Mouse (Mus musculus) stomach, postnatal 0 days (tissue): ENCODE data around the gene Gm19345. TPM values are rescaled to one million over a fixed set of nuclear protein-coding genes. Genes with fewer than 3 reads are reported as not detected.
A peak's percentile ranks its signal among the peaks of the same experiment; 100 is the strongest.

Experiments
- ATAC-seq: fragments of 200-750 bp; cut with Nextera tagmentation; 2 replicates; pipeline ENCODE4 v1.8.0; 2017; ENCODE audit not compliant: low FRiP score, low TSS enrichment
- DNase-seq: peaks from one replicate; pipeline ENCODE4 v3.0.0-alpha.2; 2016; ENCODE audit warnings: low spot score
- H3K27ac ChIP-seq: fragments of 300-500 bp; sonication (generic); replicated peaks from 2 replicates; pipeline ENCODE4 v1.5.1; 2014; ENCODE audit warnings: mild to moderate bottlenecking, control low read depth
- H3K27me3 ChIP-seq: fragments of 300-500 bp; sonication (generic); 2 replicates; pipeline ENCODE4 v1.6.1; 2014; ENCODE audit warnings: low read length; ENCODE audit not compliant: control insufficient read depth, insufficient read depth
- H3K36me3 ChIP-seq: fragments of 300-500 bp; sonication (generic); 2 replicates; pipeline ENCODE4 v1.6.1; 2014; ENCODE audit warnings: low read length, mixed read lengths; ENCODE audit not compliant: control insufficient read depth, insufficient read depth
- H3K4me1 ChIP-seq: fragments of 300-500 bp; sonication (generic); replicated peaks from 2 replicates; pipeline ENCODE4 v1.6.1; 2014; ENCODE audit warnings: antibody characterized with exemption; ENCODE audit not compliant: control insufficient read depth, insufficient read depth
- H3K4me2 ChIP-seq: fragments of 300-500 bp; sonication (generic); replicated peaks from 2 replicates; pipeline ENCODE4 v1.6.1; 2014; ENCODE audit warnings: low read depth, mild to moderate bottlenecking, control low read depth, moderate library complexity
- H3K4me3 ChIP-seq: fragments of 300-500 bp; sonication (generic); 2 replicates; pipeline ENCODE4 v1.5.1; 2014; ENCODE audit warnings: low read depth, low read length, control low read depth
- H3K9ac ChIP-seq: fragments of 300-500 bp; sonication (generic); 2 replicates; pipeline ENCODE4 v1.6.1; 2014; ENCODE audit warnings: mild to moderate bottlenecking, low read length, control low read depth, mixed read lengths
- H3K9me3 ChIP-seq: fragments of 300-500 bp; sonication (generic); 2 replicates; pipeline ENCODE4 v1.6.1; 2016; ENCODE audit warnings: low read length; ENCODE audit not compliant: control insufficient read depth
- CTCF ChIP-seq: IDR thresholded peaks from 2 replicates; pipeline ENCODE4 v1.5.1; 2016; ENCODE audit warnings: antibody characterized with exemption, low read depth, mild to moderate bottlenecking, moderate library complexity
- EP300 ChIP-seq: optimal IDR thresholded peaks from 2 replicates; pipeline ENCODE3; 2016; ENCODE audit warnings: antibody characterized with exemption
- WGBS: fragments of 180-500 bp; shearing (Covaris S2); extraction: QIAGEN DNeasy Blood & Tissue Kit; methylation state at CpG from one replicate; pipeline ENCODE4 v1.1.7; 2014; 5-methylcytosine and 5-hydroxymethylcytosine counted together
- polyA plus RNA-seq: library from polyadenylated mRNA; unstranded; fragments of >200 nt; fragmentation: Nextera tagmentation; extraction: Ambion mirVana; gene quantifications from 2 replicates; pipeline ENCODE4 v1.2.1, GENCODE M21; 2015

Gm19345 gene
- polyA plus RNA-seq, 1 experiment from 2014 or later: 0.41 TPM

GRCm38 (mm10) chr7:19831837-19832236, 20.0 kb upstream of the Gm19345 start:
- no peaks in the 10 kb centered on the region for H3K36me3 ChIP-seq
- H3K27me3 ChIP-seq: no peaks in the 10 kb centered on the region
- ATAC-seq (peak; percentile 84), DNase-seq (peak; percentile 75)
- peak overlapping the region; percentile 63; the same call in 1 of the 2 replicates for H3K27ac ChIP-seq
- H3K4me3 ChIP-seq: no peak overlapping the region
- no peak overlapping the region for H3K9ac ChIP-seq
- no peaks in the 10 kb centered on the region for H3K9me3 ChIP-seq
- H3K4me2 ChIP-seq: no peak overlapping the region
- H3K4me1 ChIP-seq: peaks cover 8% of the 10 kb centered on the region
- WGBS: 24% methylated on average over 9 of the region's 9 CpGs
- TF ChIP-seq EP300: no peak
- TF ChIP-seq CTCF: no peak

DNA sequence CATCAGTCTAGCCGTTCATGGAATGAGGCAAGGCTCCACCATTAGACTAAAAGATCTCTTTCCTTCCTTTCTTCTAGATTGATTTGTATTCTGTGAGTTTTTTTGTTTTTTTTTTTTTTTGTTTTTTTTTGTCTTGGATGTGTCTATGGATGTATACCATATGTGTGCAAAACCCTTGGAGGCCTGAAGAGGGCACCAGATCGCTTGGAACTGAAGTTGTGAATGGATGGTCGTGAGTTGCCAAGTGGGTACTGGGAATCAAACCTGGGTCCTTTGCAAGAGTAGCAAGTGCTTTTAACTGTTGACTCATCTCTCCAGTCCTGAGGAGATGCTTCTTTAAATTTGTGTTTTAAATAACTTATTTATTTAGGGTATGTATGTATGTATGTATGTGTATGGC, 17.7 kb upstream of the Gm19345 start:
- H3K36me3 ChIP-seq: no peaks in the 10 kb centered on the region
- H3K27me3 ChIP-seq: no peaks in the 10 kb centered on the region
- no peak overlapping the region for H3K9ac ChIP-seq
- no peak overlapping the region for H3K27ac ChIP-seq
- no peaks in the 10 kb centered on the region for H3K9me3 ChIP-seq
- no peak overlapping the region for H3K4me3 ChIP-seq
- H3K4me1 ChIP-seq: peaks cover 8% of the 10 kb centered on the region
- ATAC-seq (no peak), DNase-seq (no peak)
- TF ChIP-seq EP300 (no peak), CTCF (peak; percentile 52)
- 61% methylated on average over 3 of the region's 3 CpGs for WGBS
- no peak overlapping the region for H3K4me2 ChIP-seq

- H3K4me1 ChIP-seq: no peaks in the 10 kb centered on the region
- H3K9me3 ChIP-seq: no peaks in the 10 kb centered on the region
- H3K36me3 ChIP-seq: no peaks in the 10 kb centered on the region
- DNase-seq (no peak), ATAC-seq (no peak)
- TF ChIP-seq EP300: no peak
- TF ChIP-seq CTCF: no peak
- H3K9ac ChIP-seq: no peak overlapping the region
- H3K4me2 ChIP-seq: no peak overlapping the region
- H3K27ac ChIP-seq: no peak overlapping the region
- H3K4me3 ChIP-seq: no peak overlapping the region
- WGBS: 49% methylated on average over 3 of the region's 3 CpGs
- H3K27me3 ChIP-seq: no peaks in the 10 kb centered on the region
Observed at GRCm38 (mm10) chr7:19836843-19837242, 15.0 kb upstream of the Gm19345 start.

DNA sequence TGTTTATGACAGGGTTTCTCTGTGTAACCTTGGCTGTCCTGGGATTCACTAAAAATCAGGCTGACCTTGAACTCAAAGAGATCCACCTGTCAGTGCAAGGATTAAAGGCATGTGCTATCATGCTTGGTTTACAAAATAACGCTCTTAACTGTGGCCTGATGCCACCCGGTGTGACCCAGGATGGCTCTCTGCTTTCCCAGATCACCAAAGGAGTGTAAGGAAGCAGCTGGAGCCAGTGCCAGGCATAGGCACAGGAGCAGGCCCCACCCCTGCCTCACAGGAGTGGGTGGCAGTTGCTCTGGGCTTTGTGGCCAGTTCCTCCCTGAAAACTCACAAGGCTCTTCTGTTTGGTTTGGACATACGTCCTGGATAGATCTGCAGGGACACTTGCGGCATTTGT, 11.4 kb upstream of the Gm19345 start:
- H3K27ac ChIP-seq: peak overlapping the region; percentile 75
- 76% methylated on average over 4 of the region's 4 CpGs for WGBS
- H3K4me2 ChIP-seq: no peak overlapping the region
- DNase-seq (peak; percentile 65), ATAC-seq (peak; percentile 23; the same call in 1 of the 2 replicates)
- no peaks in the 10 kb centered on the region for H3K36me3 ChIP-seq
- no peak overlapping the region for H3K4me3 ChIP-seq
- H3K4me1 ChIP-seq: no peaks in the 10 kb centered on the region
- no peak for TF ChIP-seq CTCF
- TF ChIP-seq EP300: no peak
- H3K9ac ChIP-seq: no peak overlapping the region
- H3K27me3 ChIP-seq: no peaks in the 10 kb centered on the region
- H3K9me3 ChIP-seq: no peaks in the 10 kb centered on the region

DNA sequence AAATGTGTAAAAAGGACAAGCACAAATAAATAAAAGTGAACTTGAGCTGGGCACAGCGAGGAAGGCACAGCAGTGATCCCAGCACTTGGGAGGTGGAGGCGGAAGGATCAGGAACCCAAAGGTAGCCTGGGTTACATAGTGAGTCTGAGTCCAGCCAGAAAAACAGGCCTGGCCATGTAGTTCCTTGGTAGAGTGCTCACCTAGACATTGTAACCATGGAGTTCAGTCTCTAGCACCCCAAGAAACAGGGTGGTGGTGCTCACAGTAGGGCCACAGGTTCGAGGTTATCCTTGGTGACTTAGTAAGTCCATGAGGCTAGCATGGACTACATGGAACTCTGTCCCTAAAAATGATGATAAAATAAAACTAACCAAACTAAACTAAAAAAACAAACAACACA, 10.9 kb upstream of the Gm19345 start:
- Histone ChIP-seq H3K4me1 (no peaks in the 10 kb centered on the region), H3K36me3 (no peaks in the 10 kb centered on the region), H3K27ac (peak overlapping the region; percentile 75), H3K4me2 (no peak overlapping the region), H3K9me3 (no peaks in the 10 kb centered on the region), H3K4me3 (no peak overlapping the region), H3K9ac (no peak overlapping the region), H3K27me3 (no peaks in the 10 kb centered on the region)
- no peak for DNase-seq
- ATAC-seq: no peak
- WGBS: 85% methylated on average over 3 of the region's 3 CpGs
- TF ChIP-seq EP300: no peak

GRCm38 (mm10) chr7:19841686-19842413, 10.0 kb upstream of the Gm19345 start:
- no peak for TF ChIP-seq CTCF
- TF ChIP-seq EP300: no peak
- H3K36me3 ChIP-seq: no peaks in the 10 kb centered on the region
- peak; percentile 94 for ATAC-seq
- no peaks in the 10 kb centered on the region for H3K9me3 ChIP-seq
- H3K27ac ChIP-seq: peak overlapping the region; percentile 75
- DNase-seq: peak; percentile 85
- no peak overlapping the region for H3K4me3 ChIP-seq
- H3K4me2 ChIP-seq: no peak overlapping the region
- no peaks in the 10 kb centered on the region for H3K4me1 ChIP-seq
- WGBS: 53% methylated on average over 21 of the region's 21 CpGs
- no peak overlapping the region for H3K9ac ChIP-seq
- H3K27me3 ChIP-seq: no peaks in the 10 kb centered on the region
